Comparison of ENCODE assay signal across 22 mouse cellular contexts in genomic region chr13:103205191-103205590, GRCm38 (mm10).
DNase-seq lines count a peak whose midpoint lies in the region; ATAC-seq and TF ChIP-seq lines count a peak whose summit lies in the region.
"Had no signal": no experiment of that assay in that cellular context is flagged by ENCODE, and none has a peak within 500 bp of the region (broad histone marks: within the 10 kb centered on the region; RNA-seq: fewer than 3 reads in every experiment).

No protein-coding gene starts in this region.

- H3K4me2 ChIP-seq in stomach, postnatal 0 days (replicated peaks; ENCODE audit: low read depth) = no peak overlapping the region

- no peaks in the 10 kb centered on the region for H3K79me2 ChIP-seq in heart, adult 2 months (replicated peaks; ENCODE audit: control insufficient read depth, insufficient read depth, low read length)

- H3K9me3 ChIP-seq in heart, embryonic 10.5 days = no peaks in the 10 kb centered on the region
- H3K9me3 ChIP-seq in stomach, postnatal 0 days (ENCODE audit: control insufficient read depth, low read length) = no peaks in the 10 kb centered on the region
- H3K9me3 ChIP-seq: G1E had no signal

- WGBS in heart, embryonic 10.5 days = 90% methylated on average over 5 of the region's 5 CpGs
- 90% methylated on average over 5 of the region's 5 CpGs for WGBS in heart, adult 2 months
- whole genome bisulfite sequencing in kidney, adult 2 months = 66% methylated on average over 5 of the region's 5 CpGs
- 89% methylated on average over 5 of the region's 5 CpGs for WGBS in stomach, postnatal 0 days

- no peak overlapping the region for H3K9ac ChIP-seq in heart, adult 2 months (ENCODE audit: low read depth, low read length)
- H3K9ac ChIP-seq in stomach, postnatal 0 days (ENCODE audit: low read length) = no peak overlapping the region

- DNase-seq in heart, adult 11 months = peak; percentile 72
- no peak for DNase-seq in heart, adult 18-20 months
- DNase-seq in heart, embryonic 10.5 days (ENCODE audit: low spot score) = peak; percentile 57
- no peak for DNase-seq in heart, adult 2 months
- DNase-seq in kidney, adult 2 months = peak; percentile 22
- no peak for DNase-seq in kidney, adult 11 months
- peak; percentile 4 for DNase-seq in stomach, postnatal 0 days (ENCODE audit: low spot score)
- no peak for DNase-seq in embryo, embryonic 10 days (ENCODE audit: low spot score)
- DNase-seq: adrenal gland, adult 2 months; adrenal gland, adult 8-10 months; adrenal gland, postnatal 10 days; adrenal gland, postnatal 14 days; adrenal gland, postnatal 25 days; adrenal gland, postnatal 36 days; B cell, adult 2 months; cerebellum, adult 11 months; cerebellum, adult 11-12 months had no signal

- H3K27ac ChIP-seq in heart, embryonic 10.5 days = no peak overlapping the region
- no peak overlapping the region for H3K27ac ChIP-seq in heart, adult 2 months
- no peak overlapping the region for H3K27ac ChIP-seq in kidney, adult 2 months (ENCODE audit: insufficient read depth, low read depth, low read length)
- H3K27ac ChIP-seq in stomach, postnatal 0 days (replicated peaks) = no peak overlapping the region

- no peaks in the 10 kb centered on the region for H3K27me3 ChIP-seq in heart, embryonic 10.5 days (ENCODE audit: insufficient read depth, poor library complexity, severe bottlenecking)
- no peaks in the 10 kb centered on the region for H3K27me3 ChIP-seq in heart, adult 2 months (ENCODE audit: control insufficient read depth, insufficient read depth, low read length)
- no peaks in the 10 kb centered on the region for H3K27me3 ChIP-seq in kidney, adult 2 months (replicated peaks; ENCODE audit: control insufficient read depth, insufficient read depth, low read length)
- no peaks in the 10 kb centered on the region for H3K27me3 ChIP-seq in stomach, postnatal 0 days (ENCODE audit: control insufficient read depth, insufficient read depth, low read length)
- H3K27me3 ChIP-seq: CH12.LX, Patski had no signal

- ATAC-seq in stomach, postnatal 0 days (ENCODE audit: low FRiP score, low TSS enrichment) = no peak
- ATAC-seq: activated CD4-positive, CD25-positive, alpha-beta regulatory T cell, adult 4 months; CD4-positive, CD25-positive, alpha-beta regulatory T cell, adult 4 months; Patski had no signal

- H3K4me1 ChIP-seq in heart, embryonic 10.5 days = peaks cover 13% of the 10 kb centered on the region; the same call in 1 of the 2 replicates
- peaks cover 3% of the 10 kb centered on the region for H3K4me1 ChIP-seq in heart, adult 2 months (ENCODE audit: control insufficient read depth, insufficient read depth, low read length)
- H3K4me1 ChIP-seq in kidney, adult 2 months (ENCODE audit: control insufficient read depth, insufficient read depth, low read length) = no peaks in the 10 kb centered on the region
- H3K4me1 ChIP-seq in stomach, postnatal 0 days (replicated peaks; ENCODE audit: control insufficient read depth, insufficient read depth) = no peaks in the 10 kb centered on the region

- TF ChIP-seq POLR2A in heart, adult 2 months (IDR thresholded peaks at IDR 0.05; ENCODE audit: insufficient read depth, low read depth, low read length) = no peak
- TF ChIP-seq POLR2A in kidney, adult 2 months (IDR thresholded peaks at IDR 0.05; ENCODE audit: low read depth, low read length) = no peak

- H3K4me3 ChIP-seq in heart, embryonic 10.5 days = no peak overlapping the region
- H3K4me3 ChIP-seq in heart, adult 2 months = no peak overlapping the region
- H3K4me3 ChIP-seq in kidney, adult 2 months (ENCODE audit: insufficient read depth, low read depth, low read length) = no peak overlapping the region
- H3K4me3 ChIP-seq in stomach, postnatal 0 days (ENCODE audit: low read depth, low read length) = no peak overlapping the region

- intact Hi-C loops in heart, adult 2 months (cut with DNase I) = no loop called here

- no peaks in the 10 kb centered on the region for H3K36me3 ChIP-seq in heart, embryonic 10.5 days
- H3K36me3 ChIP-seq in heart, adult 2 months (ENCODE audit: control insufficient read depth, insufficient read depth, low read length) = no peaks in the 10 kb centered on the region
- H3K36me3 ChIP-seq in kidney, adult 2 months (ENCODE audit: control insufficient read depth, insufficient read depth, low read length) = no peaks in the 10 kb centered on the region
- H3K36me3 ChIP-seq in stomach, postnatal 0 days (ENCODE audit: control insufficient read depth, insufficient read depth, low read length) = no peaks in the 10 kb centered on the region
- H3K36me3 ChIP-seq: G1E had no signal

- no peak for TF ChIP-seq CTCF in heart, adult 2 months (IDR thresholded peaks at IDR 0.05)
- no peak for TF ChIP-seq CTCF in kidney, adult 2 months (conservative IDR thresholded peaks at IDR 0.05; ENCODE audit: insufficient read depth, insufficient read length, low read depth, low read length)
- no peak for TF ChIP-seq CTCF in stomach, postnatal 0 days (IDR thresholded peaks at IDR 0.05; ENCODE audit: low read depth)

- no peak for TF ChIP-seq EP300 in heart, adult 2 months (IDR thresholded peaks at IDR 0.05; ENCODE audit: insufficient read depth, low read depth, low read length)
- TF ChIP-seq EP300 in stomach, postnatal 0 days (optimal IDR thresholded peaks at IDR 0.05) = no peak

Comparison
In these comparisons a context has a peak if more than half of its experiments do, and no peak if none do; other contexts are left out.
1. DNase-seq: peak in heart, adult 11 months (single experiment), heart, embryonic 10.5 days (single experiment), kidney, adult 2 months (single experiment) and stomach, postnatal 0 days (single experiment); none in heart, adult 18-20 months (0 of 2), heart, adult 2 months (0 of 2), kidney, adult 11 months (single experiment) and embryo, embryonic 10 days (single experiment).